Mouse (Mus musculus) forebrain, embryonic 11.5 days (tissue): ENCODE measurements around the gene Dscaml1. TPM values are rescaled to one million over a fixed set of nuclear protein-coding genes. Genes with fewer than 3 reads are reported as not detected.

ENCODE experiments used
- ATAC-seq: fragments of 200-750 bp; cut with Nextera tagmentation; replicated peaks from 2 replicates; pipeline ENCODE4 v1.8.0; 2017; ENCODE audit warnings: moderate TSS enrichment; ENCODE audit not compliant: low FRiP score
- DNase-seq: peaks from one replicate; pipeline ENCODE4 v3.0.0-alpha.2; 2017; ENCODE audit warnings: low spot score
- H3K27ac ChIP-seq: fragments of 300-500 bp; sonication (generic); 2 replicates; pipeline ENCODE4 v1.5.1; 2014; ENCODE audit warnings: low read depth, low read length
- H3K27me3 ChIP-seq: fragments of 300-500 bp; sonication (generic); 2 replicates; pipeline ENCODE4 v1.6.1; 2014; ENCODE audit warnings: mild to moderate bottlenecking, low read length, mixed read lengths; ENCODE audit not compliant: control insufficient read depth, insufficient read depth
- H3K36me3 ChIP-seq: fragments of 300-500 bp; sonication (generic); 2 replicates; pipeline ENCODE4 v1.6.1; 2014; ENCODE audit warnings: mild to moderate bottlenecking, low read length, moderate library complexity, mixed read lengths; ENCODE audit not compliant: control insufficient read depth, insufficient read depth
- H3K4me1 ChIP-seq: fragments of 300-500 bp; sonication (generic); replicated peaks from 2 replicates; pipeline ENCODE4 v1.6.1; 2014; ENCODE audit warnings: low read length, mixed read lengths; ENCODE audit not compliant: control insufficient read depth, insufficient read depth
- H3K4me2 ChIP-seq: fragments of 300-500 bp; sonication (generic); 2 replicates; pipeline ENCODE4 v1.6.1; 2014; ENCODE audit warnings: low read depth, mild to moderate bottlenecking, low read length, moderate library complexity, mixed read lengths; ENCODE audit not compliant: severe bottlenecking
- H3K4me3 ChIP-seq: fragments of 300-500 bp; sonication (generic); 2 replicates; pipeline ENCODE4 v1.5.1; 2014; ENCODE audit warnings: low read depth, low read length
- H3K9ac ChIP-seq: fragments of 300-500 bp; sonication (generic); 2 replicates; pipeline ENCODE4 v1.6.1; 2014; ENCODE audit warnings: low read length
- H3K9me3 ChIP-seq: fragments of 300-500 bp; sonication (generic); 2 replicates; pipeline ENCODE4 v1.6.1; 2016; ENCODE audit warnings: low read length, mixed read lengths; ENCODE audit not compliant: control insufficient read depth
- WGBS: fragments of 180-500 bp; shearing (Covaris S2); extraction: QIAGEN DNeasy Blood & Tissue Kit; methylation state at CpG from one replicate; pipeline ENCODE4 v1.1.7; 2014; 5-methylcytosine and 5-hydroxymethylcytosine counted together
- polyA plus RNA-seq: library from polyadenylated mRNA; unstranded; fragments of >200 nt; fragmentation: Nextera tagmentation; extraction: Ambion mirVana; gene quantifications from 2 replicates; pipeline ENCODE4 v1.2.1, GENCODE M21; 2014

The Dscaml1 gene
- polyA plus RNA-seq, 1 experiment from 2014 or later: 5.4 TPM

- Histone ChIP-seq H3K4me3 (no peak overlapping the region), H3K36me3 (no peaks in the 10 kb centered on the region), H3K9ac (no peak overlapping the region), H3K4me2 (no peak overlapping the region), H3K27ac (no peak overlapping the region), H3K4me1 (no peaks in the 10 kb centered on the region), H3K27me3 (no peaks in the 10 kb centered on the region), H3K9me3 (no peaks in the 10 kb centered on the region)
- ATAC-seq (no peak), DNase-seq (no peak)
- 91% methylated on average over 5 of the region's 5 CpGs for WGBS
These were observed 140.6 kb downstream of the Dscaml1 start for GRCm38 (mm10) chr9:45566843-45567578.

- H3K27me3 ChIP-seq: no peaks in the 10 kb centered on the region
- no peak overlapping the region for H3K9ac ChIP-seq
- no peak overlapping the region for H3K27ac ChIP-seq
- 73% methylated on average over 3 of the region's 3 CpGs for WGBS
- no peak overlapping the region for H3K4me3 ChIP-seq
- H3K36me3 ChIP-seq: no peaks in the 10 kb centered on the region
- H3K4me1 ChIP-seq: peaks cover 4% of the 10 kb centered on the region; the same call in 1 of the 2 replicates
- ATAC-seq (no peak), DNase-seq (no peak)
- no peaks in the 10 kb centered on the region for H3K9me3 ChIP-seq
- no peak overlapping the region for H3K4me2 ChIP-seq
These were observed 143.3 kb downstream of the Dscaml1 start for GRCm38 (mm10) chr9:45569680-45570079.

GRCm38 (mm10) chr9:45570346-45570745, 143.9 kb downstream of the Dscaml1 start:
- Histone ChIP-seq H3K4me3 (no peak overlapping the region), H3K27ac (no peak overlapping the region), H3K4me1 (peaks cover 4% of the 10 kb centered on the region; the same call in 1 of the 2 replicates), H3K9me3 (no peaks in the 10 kb centered on the region), H3K9ac (no peak overlapping the region), H3K36me3 (no peaks in the 10 kb centered on the region), H3K4me2 (no peak overlapping the region), H3K27me3 (no peaks in the 10 kb centered on the region)
- ATAC-seq: no peak
- no peak for DNase-seq
- 84% methylated on average over 5 of the region's 5 CpGs for WGBS

GRCm38 (mm10) chr9:45572787-45573492, 146.5 kb downstream of the Dscaml1 start:
- DNase-seq: no peak
- Histone ChIP-seq H3K9ac (no peak overlapping the region), H3K27ac (no peak overlapping the region), H3K4me2 (no peak overlapping the region), H3K36me3 (no peaks in the 10 kb centered on the region), H3K9me3 (no peaks in the 10 kb centered on the region), H3K27me3 (no peaks in the 10 kb centered on the region), H3K4me3 (no peak overlapping the region), H3K4me1 (peaks cover 4% of the 10 kb centered on the region; the same call in 1 of the 2 replicates)
- 47% methylated on average over 9 of the region's 9 CpGs for WGBS
- ATAC-seq: no peak

- Histone ChIP-seq H3K4me1 (peaks cover 4% of the 10 kb centered on the region; the same call in 1 of the 2 replicates), H3K36me3 (no peaks in the 10 kb centered on the region), H3K9ac (no peak overlapping the region), H3K27ac (no peak overlapping the region), H3K4me2 (no peak overlapping the region), H3K9me3 (no peaks in the 10 kb centered on the region), H3K4me3 (no peak overlapping the region), H3K27me3 (no peaks in the 10 kb centered on the region)
- no peak for DNase-seq
- ATAC-seq: no peak
These were observed 147.0 kb downstream of the Dscaml1 start for GRCm38 (mm10) chr9:45573493-45573815.

GRCm38 (mm10) chr9:45574021-45574420, 147.6 kb downstream of the Dscaml1 start:
- Histone ChIP-seq H3K9me3 (no peaks in the 10 kb centered on the region), H3K27me3 (no peaks in the 10 kb centered on the region), H3K36me3 (no peaks in the 10 kb centered on the region), H3K9ac (no peak overlapping the region), H3K4me1 (peaks cover 4% of the 10 kb centered on the region; the same call in 1 of the 2 replicates), H3K27ac (no peak overlapping the region), H3K4me3 (no peak overlapping the region), H3K4me2 (no peak overlapping the region)
- DNase-seq: no peak
- 89% methylated on average over 8 of the region's 8 CpGs for WGBS
- ATAC-seq: no peak

- no peaks in the 10 kb centered on the region for H3K36me3 ChIP-seq
- ATAC-seq (no peak), DNase-seq (no peak)
- no peaks in the 10 kb centered on the region for H3K27me3 ChIP-seq
- H3K4me2 ChIP-seq: no peak overlapping the region
- H3K9ac ChIP-seq: no peak overlapping the region
- no peak overlapping the region for H3K27ac ChIP-seq
- no peak overlapping the region for H3K4me3 ChIP-seq
- H3K9me3 ChIP-seq: no peaks in the 10 kb centered on the region
- no peaks in the 10 kb centered on the region for H3K4me1 ChIP-seq
- WGBS: 71% methylated on average over 16 of the region's 16 CpGs
These were observed 153.8 kb downstream of the Dscaml1 start for GRCm38 (mm10) chr9:45580069-45580795.

GRCm38 (mm10) chr9:45586475-45586874, 160.0 kb downstream of the Dscaml1 start:
- Histone ChIP-seq H3K9me3 (no peaks in the 10 kb centered on the region), H3K9ac (no peak overlapping the region), H3K36me3 (no peaks in the 10 kb centered on the region), H3K4me1 (no peaks in the 10 kb centered on the region), H3K27me3 (no peaks in the 10 kb centered on the region), H3K27ac (no peak overlapping the region), H3K4me2 (no peak overlapping the region), H3K4me3 (no peak overlapping the region)
- DNase-seq: no peak
- 81% methylated on average over 9 of the region's 9 CpGs for WGBS
- no peak for ATAC-seq
